Mouse (Mus musculus) heart, embryonic 10.5 days (tissue): ENCODE results near the gene Ankrd36. TPM values are rescaled to one million over a fixed set of nuclear protein-coding genes. Genes with fewer than 3 reads are reported as not detected.
A peak's percentile ranks its signal among the peaks of the same experiment; 100 is the strongest.

Source experiments
- DNase-seq: peaks from one replicate; pipeline ENCODE4 v3.0.0-alpha.2; 2017; ENCODE audit warnings: low spot score
- H3K27ac ChIP-seq: fragments of 300-500 bp; sonication (generic); 2 replicates; pipeline ENCODE4 v1.5.1; 2016; ENCODE audit warnings: mild to moderate bottlenecking
- H3K27me3 ChIP-seq: fragments of 300-500 bp; sonication (generic); 2 replicates; pipeline ENCODE4 v1.6.1; 2016; ENCODE audit warnings: mild to moderate bottlenecking; ENCODE audit not compliant: poor library complexity, insufficient read depth, severe bottlenecking
- H3K36me3 ChIP-seq: fragments of 300-500 bp; sonication (generic); 2 replicates; pipeline ENCODE4 v1.6.1; 2016; ENCODE audit warnings: mild to moderate bottlenecking, moderate library complexity
- H3K4me1 ChIP-seq: fragments of 300-500 bp; sonication (generic); 2 replicates; pipeline ENCODE4 v1.6.1; 2016; ENCODE audit warnings: mild to moderate bottlenecking
- H3K4me3 ChIP-seq: fragments of 300-500 bp; sonication (generic); 2 replicates; pipeline ENCODE4 v1.5.1; 2016; ENCODE audit warnings: mild to moderate bottlenecking, moderate library complexity
- H3K9me3 ChIP-seq: fragments of 300-500 bp; sonication (generic); 2 replicates; pipeline ENCODE4 v1.6.1; 2016; ENCODE audit warnings: mild to moderate bottlenecking, moderate library complexity
- WGBS: fragments of 180-500 bp; shearing (Covaris S2); methylation state at CpG from one replicate; pipeline ENCODE4 v1.1.7; 2016; 5-methylcytosine and 5-hydroxymethylcytosine counted together
- polyA plus RNA-seq: library from polyadenylated mRNA; unstranded; fragments of >200 nt; fragmentation: Nextera tagmentation; extraction: Ambion mirVana; gene quantifications from 2 replicates; pipeline ENCODE4 v1.2.1, GENCODE M21; 2016

Ankrd36 gene
- polyA plus RNA-seq, 1 experiment from 2014 or later, result 0.97 TPM

- H3K27ac ChIP-seq, result no peak overlapping the region
- H3K36me3 ChIP-seq, result peaks cover 30% of the 10 kb centered on the region
- peaks cover 14% of the 10 kb centered on the region for H3K4me1 ChIP-seq
- H3K4me3 ChIP-seq, result no peak overlapping the region
- no peaks in the 10 kb centered on the region for H3K27me3 ChIP-seq
- no peak for DNase-seq
- no peaks in the 10 kb centered on the region for H3K9me3 ChIP-seq
- 85% methylated on average over 1 of the region's 1 CpGs for WGBS
These were observed 133.9 kb downstream of the Ankrd36 start for GRCm38 (mm10) chr11:5703341-5703740.

- H3K9me3 ChIP-seq, result no peaks in the 10 kb centered on the region
- H3K4me1 ChIP-seq, result peaks cover 14% of the 10 kb centered on the region
- no peaks in the 10 kb centered on the region for H3K27me3 ChIP-seq
- 89% methylated on average over 9 of the region's 9 CpGs for whole genome bisulfite sequencing
- H3K36me3 ChIP-seq, result peaks cover 30% of the 10 kb centered on the region
- H3K27ac ChIP-seq, result no peak overlapping the region
- H3K4me3 ChIP-seq, result no peak overlapping the region
- DNase-seq, result peak; percentile 61
These were observed 136.5 kb downstream of the Ankrd36 start for GRCm38 (mm10) chr11:5705972-5706371.

GRCm38 (mm10) chr11:5706874-5707529 is 137.5 kb downstream of the Ankrd36 start:
- peaks cover 14% of the 10 kb centered on the region for H3K4me1 ChIP-seq
- peak overlapping the region; percentile 98 for H3K27ac ChIP-seq
- no peaks in the 10 kb centered on the region for H3K27me3 ChIP-seq
- no peaks in the 10 kb centered on the region for H3K9me3 ChIP-seq
- H3K36me3 ChIP-seq, result peaks cover 30% of the 10 kb centered on the region
- H3K4me3 ChIP-seq, result peak overlapping the region; percentile 99
- no peak for DNase-seq
- WGBS, result under 1% methylated on average over 43 of the region's 43 CpGs

GRCm38 (mm10) chr11:5707530-5708353 is 138.3 kb downstream of the Ankrd36 start:
- WGBS, result 17% methylated on average over 50 of the region's 50 CpGs
- peak overlapping the region; percentile 99 for H3K4me3 ChIP-seq
- H3K36me3 ChIP-seq, result peaks cover 27% of the 10 kb centered on the region
- H3K9me3 ChIP-seq, result no peaks in the 10 kb centered on the region
- peak; percentile 97 for DNase-seq
- no peaks in the 10 kb centered on the region for H3K27me3 ChIP-seq
- H3K4me1 ChIP-seq, result peaks cover 14% of the 10 kb centered on the region
- H3K27ac ChIP-seq, result peak overlapping the region; percentile 98

- Histone ChIP-seq H3K27me3 (no peaks in the 10 kb centered on the region), H3K27ac (no peak overlapping the region), H3K9me3 (no peaks in the 10 kb centered on the region), H3K36me3 (peaks cover 49% of the 10 kb centered on the region), H3K4me1 (no peaks in the 10 kb centered on the region; the same call in 1 of the 2 replicates), H3K4me3 (no peak overlapping the region)
- 88% methylated on average over 9 of the region's 9 CpGs for WGBS
- no peak for DNase-seq
These were observed 145.7 kb downstream of the Ankrd36 start for GRCm38 (mm10) chr11:5715179-5715578.

- peak; percentile 64 for DNase-seq
- Histone ChIP-seq H3K4me3 (no peak within 1 kb of the TSS), H3K36me3 (peaks cover 49% of the 10 kb centered on the region), H3K27me3 (no peaks in the 10 kb centered on the region), H3K27ac (no peak within 1 kb of the TSS), H3K4me1 (no peaks in the 10 kb centered on the region; the same call in 1 of the 2 replicates), H3K9me3 (no peaks in the 10 kb centered on the region)
- WGBS, result 74% methylated on average over 14 of the region's 14 CpGs
These were observed 146.2 kb downstream of the Ankrd36 start, which contains the start of gene Mrps24 for GRCm38 (mm10) chr11:5715630-5716105. TSS of gene Mrps24 (minus strand) at chr11:5715680.

GRCm38 (mm10) chr11:5716246-5716645 is 146.8 kb downstream of the Ankrd36 start:
- Histone ChIP-seq H3K4me1 (no peaks in the 10 kb centered on the region), H3K9me3 (no peaks in the 10 kb centered on the region), H3K27ac (no peak overlapping the region), H3K4me3 (no peak overlapping the region), H3K36me3 (peaks cover 54% of the 10 kb centered on the region), H3K27me3 (no peaks in the 10 kb centered on the region)
- 85% methylated on average over 11 of the region's 11 CpGs for WGBS
- DNase-seq, result peak; percentile 72

- H3K9me3 ChIP-seq, result no peaks in the 10 kb centered on the region
- no peak overlapping the region for H3K4me3 ChIP-seq
- peaks cover 60% of the 10 kb centered on the region for H3K36me3 ChIP-seq
- 88% methylated on average over 34 of the region's 34 CpGs for WGBS
- no peak overlapping the region for H3K27ac ChIP-seq
- H3K27me3 ChIP-seq, result no peaks in the 10 kb centered on the region
- peak; percentile 67 for DNase-seq
- no peaks in the 10 kb centered on the region for H3K4me1 ChIP-seq
These were observed 147.6 kb downstream of the Ankrd36 start for GRCm38 (mm10) chr11:5716938-5717705.

- H3K27ac ChIP-seq, result no peak overlapping the region
- DNase-seq, result peak; percentile 64
- no peaks in the 10 kb centered on the region for H3K4me1 ChIP-seq
- peaks cover 70% of the 10 kb centered on the region for H3K36me3 ChIP-seq
- H3K9me3 ChIP-seq, result no peaks in the 10 kb centered on the region
- no peak overlapping the region for H3K4me3 ChIP-seq
- H3K27me3 ChIP-seq, result no peaks in the 10 kb centered on the region
- WGBS, result 90% methylated on average over 12 of the region's 12 CpGs
These were observed 149.3 kb downstream of the Ankrd36 start for GRCm38 (mm10) chr11:5718611-5719354.

GRCm38 (mm10) chr11:5729582-5729981 is 160.1 kb downstream of the Ankrd36 start:
- Histone ChIP-seq H3K27ac (no peak overlapping the region), H3K4me1 (peaks cover 39% of the 10 kb centered on the region), H3K4me3 (no peak overlapping the region), H3K9me3 (no peaks in the 10 kb centered on the region), H3K36me3 (peaks cover 4% of the 10 kb centered on the region), H3K27me3 (no peaks in the 10 kb centered on the region)
- DNase-seq, result no peak
- WGBS, result 93% methylated on average over 9 of the region's 9 CpGs

GRCm38 (mm10) chr11:5732401-5732800 is 162.9 kb downstream of the Ankrd36 start:
- Histone ChIP-seq H3K36me3 (0 out of 2 replicates have a peak, but pooled peaks cover 3% of the 10 kb centered on the region), H3K9me3 (no peaks in the 10 kb centered on the region), H3K4me3 (no peak overlapping the region), H3K27me3 (no peaks in the 10 kb centered on the region), H3K4me1 (peaks cover 46% of the 10 kb centered on the region), H3K27ac (peak overlapping the region; percentile 36; the same call in 1 of the 2 replicates)
- DNase-seq, result no peak
- WGBS, result 75% methylated on average over 5 of the region's 5 CpGs

- Histone ChIP-seq H3K36me3 (0 out of 2 replicates have a peak, but pooled peaks cover 3% of the 10 kb centered on the region), H3K9me3 (no peaks in the 10 kb centered on the region), H3K4me3 (no peak overlapping the region), H3K27me3 (no peaks in the 10 kb centered on the region), H3K4me1 (peaks cover 42% of the 10 kb centered on the region), H3K27ac (no peak overlapping the region)
- 90% methylated on average over 4 of the region's 4 CpGs for whole genome bisulfite sequencing
- no peak for DNase-seq
These were observed 164.8 kb downstream of the Ankrd36 start for GRCm38 (mm10) chr11:5734323-5734722.
